Mouse (Mus musculus) gastrocnemius, postnatal 4 days (tissue): ENCODE measurements around the gene Unc13d. TPM values are rescaled to one million over a fixed set of nuclear protein-coding genes. Genes with fewer than 3 reads are reported as not detected.
"Not testable (repeated sequence)": the region's sequence is repeated elsewhere in the genome, so short reads cannot be mapped to it uniquely, and the experiment has no call there.

Experiments used
- DNase-seq, 2 experiments: peaks; one replicate each; pipeline ENCODE4 v3.0.0; 2021 to 2022; ENCODE audit warnings: low spot score in 2 of 2, mixed read lengths in 2 of 2
- long read RNA-seq, 2 experiments: library from polyadenylated mRNA; stranded (forward); transcript quantifications; one replicate each; pipeline ENCODE4 v2.0.0; 2021
- total RNA-seq, 2 experiments: library from RNA; stranded (reverse); gene quantifications; 2 replicates each; pipeline ENCODE4 v1.2.3; 2021

The Unc13d gene
- total RNA-seq: 1 to 10 TPM; 1.1 to 2.0 TPM
- long read RNA-seq, experiment 1, partial matches to known transcripts: 2 of 2 reads
- long read RNA-seq, experiment 1, other reads (novel, unspliced or antisense): 0 of 2 reads
- long read RNA-seq, experiment 2, full-length matches to known transcripts: 1 of 1 reads
- long read RNA-seq, experiment 2, partial matches to known transcripts: 0 of 1 reads
- long read RNA-seq, experiment 2, other reads (novel, unspliced or antisense): 0 of 1 reads

GRCm38 (mm10) chr11:116077446-116078204, at the start of gene Unc13d:
TSS of gene Unc13d (minus strand) at chr11:116077961.
- no peak for DNase-seq

GRCm38 (mm10) chr11:116126261-116126660, 48.5 kb upstream of the Unc13d start:
- DNase-seq: no peak

DNA sequence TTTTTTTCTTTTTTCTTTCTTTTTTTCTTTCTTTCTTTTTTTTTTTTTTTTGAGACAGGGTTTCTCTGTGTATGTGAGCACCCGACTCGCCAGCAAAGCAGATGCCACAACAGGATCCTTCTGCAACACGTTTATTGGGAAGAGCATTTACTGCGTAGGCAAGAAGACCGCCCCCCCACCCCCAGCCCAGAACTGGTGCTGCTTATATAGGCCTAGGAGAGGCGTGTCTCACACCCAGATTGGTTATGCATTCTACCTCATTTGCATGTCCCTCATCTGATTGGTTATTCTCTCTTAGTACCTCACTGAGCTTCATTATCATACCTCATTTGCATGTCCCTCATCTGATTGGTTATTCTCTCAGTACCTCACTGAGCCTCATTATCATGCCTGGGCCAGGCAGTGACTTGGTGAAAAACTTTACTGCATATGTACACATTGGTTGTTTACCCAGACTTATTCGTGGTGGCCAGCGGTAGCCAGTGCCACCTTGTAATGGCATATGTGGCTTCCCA, 44.0 kb upstream of the Unc13d start:
- DNase-seq: not testable (repeated sequence)

DNA sequence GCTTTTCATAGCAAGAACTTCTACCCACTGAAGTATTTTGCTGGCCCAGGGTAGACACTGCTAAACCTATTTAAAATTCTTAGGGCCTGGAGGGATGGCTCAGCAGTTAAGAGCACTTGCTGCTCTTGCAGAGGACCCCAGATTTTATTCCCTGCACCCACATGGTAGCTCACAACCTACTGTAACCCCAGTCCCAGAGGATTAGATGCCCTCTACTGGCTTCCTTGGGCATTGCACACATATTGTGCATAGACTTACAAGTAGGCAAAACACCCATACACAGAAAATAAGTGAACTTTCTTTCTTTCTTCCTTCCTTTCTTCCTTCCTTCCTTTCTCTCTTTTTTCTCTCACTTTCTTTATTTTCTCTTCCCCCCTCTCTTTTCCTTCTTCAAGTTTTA, 40.1 kb upstream of the Unc13d start:
- no peak for DNase-seq

DNA sequence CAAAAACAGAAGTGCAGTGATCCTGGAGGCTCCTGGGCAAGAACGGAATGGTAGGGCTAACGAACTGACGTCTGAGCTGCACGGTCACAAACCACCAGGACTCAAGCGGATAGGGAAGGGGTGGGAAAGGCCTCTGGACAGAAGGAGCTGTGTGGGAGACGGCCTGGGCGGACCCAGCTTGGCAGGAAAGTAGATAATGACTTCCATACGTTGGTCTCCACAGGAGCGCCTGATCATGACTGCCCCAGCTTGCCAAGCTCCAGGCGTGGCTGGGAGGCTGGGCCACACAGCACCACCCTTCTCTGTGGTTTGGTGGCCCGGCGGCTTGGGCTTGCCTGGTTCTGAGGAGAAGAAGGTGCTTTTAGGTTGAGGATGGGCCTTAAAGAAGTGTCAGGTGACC, 39.5 kb upstream of the Unc13d start:
- peak in 1 of 2 experiments; percentile 64 for DNase-seq

DNA sequence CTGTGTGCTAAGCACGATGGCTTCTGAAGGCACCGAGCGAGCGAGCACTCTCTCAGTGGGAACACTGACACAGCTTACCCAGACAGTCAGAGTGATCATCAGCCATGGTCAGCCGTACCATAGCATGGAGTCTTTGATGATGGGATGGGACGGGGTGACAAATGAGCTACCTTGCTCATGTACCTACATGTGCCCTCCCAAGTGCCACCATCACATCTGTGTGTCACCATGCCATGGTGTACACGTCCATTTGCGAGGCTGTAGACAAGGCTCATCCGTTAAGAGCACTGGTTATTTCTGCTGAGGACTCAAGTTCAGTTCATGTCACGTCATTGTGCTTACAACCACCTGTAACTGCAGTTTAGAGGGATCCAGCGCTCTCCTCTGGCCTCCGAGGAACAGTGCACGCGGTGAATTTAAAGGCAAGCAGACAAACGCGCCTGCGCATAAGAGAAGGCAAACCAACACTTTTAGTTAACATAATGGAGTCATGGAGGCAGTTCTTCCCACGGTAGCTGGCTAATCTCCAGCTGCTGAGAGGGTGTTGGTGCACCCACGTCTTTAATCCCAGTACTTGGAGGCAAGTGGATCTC, 33.9 kb upstream of the Unc13d start:
- no peak for DNase-seq

- no peak for DNase-seq
Observed at GRCm38 (mm10) chr11:116111067-116111466, 33.3 kb upstream of the Unc13d start.

DNA sequence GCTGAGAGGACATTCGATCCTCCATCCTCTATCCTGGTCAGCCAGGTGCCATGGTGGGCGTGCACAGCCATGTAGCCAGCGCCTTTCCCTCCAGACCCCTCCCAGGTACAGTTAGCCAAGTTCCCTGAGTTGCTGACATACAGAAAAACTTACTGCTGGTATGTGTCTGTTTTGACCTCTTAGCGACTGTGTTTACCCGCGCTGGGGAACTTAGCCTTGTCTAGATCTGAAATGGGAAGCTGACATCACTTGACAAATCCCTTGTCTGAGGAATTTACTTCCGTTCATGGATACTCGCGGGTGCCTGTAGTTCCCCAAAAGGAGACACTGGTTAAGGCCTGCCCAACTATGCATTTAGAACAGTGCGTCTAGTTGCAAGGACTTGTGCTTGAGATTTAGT, 32.8 kb upstream of the Unc13d start:
- DNase-seq: no peak

GRCm38 (mm10) chr11:116110131-116110530, 32.4 kb upstream of the Unc13d start:
- DNase-seq: peak; percentile 87 to 91

DNA sequence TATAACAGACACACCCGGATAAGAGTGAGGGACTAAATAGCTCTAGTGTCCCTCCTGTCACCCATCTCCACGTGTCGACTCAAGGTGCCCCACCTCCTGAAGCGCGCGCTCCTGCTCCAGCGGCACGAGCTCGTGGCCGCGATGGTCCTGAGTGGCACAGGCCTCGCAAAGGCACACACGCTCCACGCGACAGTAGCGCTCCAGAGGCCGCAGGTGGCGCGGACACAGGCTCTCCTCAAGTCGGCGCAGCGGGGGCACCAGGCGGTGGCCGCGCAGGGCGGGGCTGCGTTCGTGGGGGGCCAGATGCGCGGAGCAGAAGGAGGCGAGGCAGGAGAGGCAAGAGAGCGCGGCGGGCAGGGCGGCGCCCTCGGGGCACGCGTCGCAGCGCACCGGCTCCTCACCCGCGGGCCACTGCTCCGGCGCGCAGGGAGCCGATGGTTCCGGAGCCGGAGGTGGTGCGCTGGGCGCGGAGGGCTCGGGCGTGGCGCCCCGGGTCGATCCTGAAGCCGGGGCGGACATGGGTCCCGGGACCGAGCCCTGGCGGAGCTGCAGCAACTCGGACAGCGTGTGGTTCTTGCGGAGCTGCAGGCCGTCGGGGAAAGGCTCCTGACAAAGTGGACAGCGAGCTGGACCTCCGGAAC, 31.8 kb upstream of the Unc13d start:
- peak in 1 of 2 experiments; percentile 65 for DNase-seq

DNA sequence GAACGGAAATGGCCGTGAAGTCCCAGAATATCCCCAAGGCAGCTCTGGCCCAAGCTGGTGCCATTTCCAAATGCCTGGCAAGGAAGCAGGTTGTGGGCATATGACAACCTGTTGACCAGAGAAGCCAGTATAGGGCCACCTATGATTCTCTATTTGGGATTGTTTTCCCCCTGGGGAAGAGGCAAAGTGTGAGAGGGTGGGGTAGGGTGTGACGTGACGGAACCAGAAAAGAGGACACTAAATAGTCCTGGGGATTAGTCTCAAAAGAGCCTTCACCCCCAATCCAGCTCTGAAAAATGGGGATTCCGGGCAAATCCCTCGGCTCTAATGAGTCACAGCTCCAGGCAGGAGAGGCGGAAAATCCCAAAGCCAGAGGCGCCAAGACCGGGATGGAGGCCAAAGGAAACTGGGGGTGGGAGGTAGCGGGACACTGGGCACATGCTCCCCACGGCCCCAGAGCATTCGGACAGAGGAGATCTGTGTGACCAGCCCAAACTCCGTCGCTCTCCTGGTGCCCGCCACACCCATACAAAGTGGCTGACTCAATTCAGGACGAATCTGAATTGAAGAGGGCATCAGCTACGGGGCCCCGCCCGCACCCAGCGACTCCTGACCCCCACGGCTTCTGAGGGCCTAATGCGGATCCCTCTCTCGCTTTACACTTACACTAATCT, 30.8 kb upstream of the Unc13d start:
- peak in 1 of 2 experiments; percentile 80 for DNase-seq

GRCm38 (mm10) chr11:116107777-116108285, 30.1 kb upstream of the Unc13d start:
- no peak for DNase-seq

DNA sequence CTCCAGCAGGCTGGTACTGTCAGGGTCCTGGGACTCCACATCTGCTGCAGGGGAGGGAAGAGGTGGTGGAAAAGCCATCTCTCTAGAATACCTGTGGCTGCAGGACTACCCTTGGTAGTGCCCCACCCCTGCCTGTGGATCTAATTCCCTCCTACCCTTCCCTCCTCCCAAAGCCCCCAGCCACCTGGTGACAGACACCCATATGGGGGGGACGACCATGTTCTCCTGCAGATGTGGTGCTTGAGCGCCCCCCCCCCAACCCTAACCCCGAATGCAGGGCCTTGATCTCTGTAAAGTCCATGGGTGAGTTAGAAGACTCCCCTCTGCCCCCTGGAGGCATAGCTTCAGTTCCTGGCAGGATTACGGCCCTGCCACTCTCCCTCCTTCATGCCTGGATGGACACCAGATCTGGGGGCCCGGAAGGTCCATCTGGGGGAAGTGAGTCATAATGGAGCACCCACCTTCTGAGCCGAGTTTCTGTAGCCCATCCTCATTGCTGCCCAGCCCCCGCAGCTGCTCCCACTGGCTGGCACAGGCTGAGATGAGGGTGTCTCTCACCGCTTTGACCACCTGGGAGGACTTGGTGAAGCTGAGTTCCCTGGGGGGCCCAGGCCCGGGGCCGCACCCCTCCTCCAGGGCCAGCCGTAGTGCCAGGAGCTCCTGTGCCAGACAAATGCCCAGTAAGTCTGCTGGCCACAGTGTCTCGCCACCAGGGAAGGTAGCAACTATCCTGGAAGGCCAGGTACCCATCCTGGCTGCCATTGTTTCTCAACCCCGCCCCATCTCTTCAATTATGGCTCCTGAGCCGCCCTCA, 29.4 kb upstream of the Unc13d start:
- DNase-seq: no peak

DNA sequence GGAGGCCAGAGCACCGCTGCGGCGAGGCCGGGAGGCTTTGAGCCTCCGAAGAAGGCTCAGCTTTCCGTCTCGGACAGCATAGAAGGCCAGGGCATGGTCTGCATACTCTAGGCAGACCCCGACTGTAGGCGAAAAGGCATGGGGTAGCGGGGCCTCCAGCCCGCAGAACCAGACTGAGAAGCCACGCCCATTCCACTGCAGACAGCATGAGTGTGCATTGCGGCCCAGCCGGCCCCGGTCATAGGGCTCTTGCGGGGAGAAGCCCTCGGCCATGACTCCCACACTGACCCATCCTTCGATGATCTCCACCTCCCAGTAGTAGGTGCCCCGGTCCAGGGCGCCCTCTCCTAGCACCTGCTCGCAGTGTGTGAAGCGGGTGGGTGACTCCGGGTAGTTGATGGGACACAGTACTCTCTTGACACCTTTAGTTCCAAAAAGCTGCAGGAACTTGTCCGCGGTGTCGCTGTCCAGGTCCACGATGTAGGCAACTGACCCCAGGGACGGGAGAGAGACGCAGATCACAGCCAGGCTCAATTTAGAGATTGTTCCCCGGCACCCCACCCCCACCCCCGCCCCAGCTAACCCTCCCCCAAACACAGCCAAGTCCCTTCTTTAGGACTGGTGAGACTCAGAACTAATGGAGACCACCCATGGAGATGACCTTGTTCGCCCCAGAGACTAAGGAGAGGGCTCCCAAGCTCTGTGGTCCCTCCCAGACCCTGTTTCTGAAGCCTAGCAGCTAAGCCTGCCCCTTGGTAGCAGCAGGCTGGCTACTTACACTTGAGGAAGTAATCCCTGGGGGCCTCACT, 28.6 kb upstream of the Unc13d start:
- no peak for DNase-seq

DNA sequence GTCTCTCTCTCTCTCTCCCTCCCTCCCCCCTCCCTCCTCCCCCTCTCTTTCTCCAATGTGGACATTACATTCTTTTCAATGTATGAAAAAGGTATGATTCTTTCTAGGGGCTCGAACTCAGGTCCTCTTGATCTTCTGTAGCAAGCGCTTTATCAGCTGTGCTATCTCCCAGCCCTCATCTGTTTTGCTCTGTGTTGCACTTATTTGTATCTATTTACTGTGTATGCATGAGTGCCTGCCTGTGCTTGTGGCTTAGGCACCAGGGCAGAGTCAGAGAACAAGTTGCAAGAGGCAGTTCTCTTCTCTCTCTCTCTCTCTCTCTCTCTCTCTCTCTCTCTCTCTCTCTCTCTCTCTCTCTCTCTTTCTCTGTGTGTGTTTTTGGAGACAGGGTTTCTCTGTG, 27.3 kb upstream of the Unc13d start:
- no peak for DNase-seq

DNA sequence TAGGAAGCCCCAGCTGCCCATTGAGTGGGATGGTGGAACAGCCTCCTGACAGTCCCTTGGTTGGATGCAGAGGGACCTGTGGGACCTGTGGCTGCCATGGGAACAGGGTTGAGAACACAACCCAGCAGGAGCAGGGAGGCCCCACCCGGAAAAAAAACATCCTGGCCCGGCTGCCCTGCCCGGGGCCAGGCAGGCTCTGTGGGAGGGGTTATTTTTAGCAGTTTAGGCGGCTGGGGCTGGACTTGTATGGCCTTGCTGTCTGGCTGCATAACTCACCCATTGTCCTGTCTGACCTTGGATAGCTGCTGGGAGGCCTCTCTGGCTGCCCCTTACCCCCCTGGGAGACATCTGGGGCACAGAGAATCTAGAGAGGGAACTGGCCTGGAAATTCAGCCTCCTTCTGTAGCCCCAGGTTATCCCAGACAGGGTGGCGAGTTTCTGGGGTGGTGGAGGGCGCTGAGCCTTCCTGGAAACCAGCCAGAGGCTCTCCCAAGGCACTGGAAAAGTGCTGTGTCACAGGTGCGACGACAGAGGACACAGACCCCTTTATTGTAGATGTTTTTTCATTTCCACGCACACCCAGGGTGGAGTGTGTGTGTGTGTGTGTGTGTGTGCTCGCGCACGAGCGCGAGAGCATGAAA, 26.4 kb upstream of the Unc13d start:
- peak in 1 of 2 experiments; percentile 62 for DNase-seq

GRCm38 (mm10) chr11:116103572-116103971, 25.8 kb upstream of the Unc13d start:
- no peak for DNase-seq

- DNase-seq: no peak
Observed at GRCm38 (mm10) chr11:116102472-116102871, 24.7 kb upstream of the Unc13d start.
